Mouse (Mus musculus): ENCODE data around the gene Dynll1. TPM values are rescaled to one million over a fixed set of nuclear protein-coding genes. Genes with fewer than 3 reads are reported as not detected.

Dynll1 gene
- polyA plus RNA-seq, 2 experiments from 2014 or later, result 272 to 484 TPM

DNA sequence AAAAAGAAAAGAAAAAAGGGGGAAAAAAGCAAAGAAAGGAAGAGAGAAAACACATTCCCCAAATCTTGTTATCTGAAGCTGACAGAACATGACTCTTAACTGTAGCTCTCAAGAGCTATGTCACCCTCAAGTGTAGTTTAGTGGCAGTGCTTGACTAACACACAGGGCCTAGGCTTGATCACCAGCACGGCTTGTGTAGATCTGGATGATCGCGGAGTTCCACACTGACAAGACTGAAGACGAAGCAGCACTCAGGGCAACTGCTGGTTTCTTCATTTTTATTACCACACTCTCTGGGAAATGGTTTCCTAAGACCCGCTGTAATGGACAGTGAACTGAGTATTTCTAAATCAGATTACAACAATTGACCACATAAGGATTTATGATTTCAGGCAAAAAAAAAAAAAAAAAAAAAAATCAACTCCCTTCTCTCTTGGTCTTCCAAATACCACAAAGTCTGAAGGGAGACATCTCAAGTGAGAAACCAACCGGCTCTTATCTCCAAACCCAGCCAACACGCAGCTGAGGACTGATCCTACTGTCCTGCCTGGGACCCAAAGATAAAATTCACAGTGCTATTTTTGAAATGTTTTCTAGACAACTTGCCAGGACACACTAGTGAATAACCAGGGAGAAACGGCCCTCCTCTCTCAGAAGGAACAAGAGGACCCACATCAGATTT, 33.9 kb downstream of the Dynll1 start:
- no peak for ATAC-seq

- no peak for ATAC-seq
Observed at GRCm38 (mm10) chr5:115266340-115266739, 34.5 kb downstream of the Dynll1 start.

DNA sequence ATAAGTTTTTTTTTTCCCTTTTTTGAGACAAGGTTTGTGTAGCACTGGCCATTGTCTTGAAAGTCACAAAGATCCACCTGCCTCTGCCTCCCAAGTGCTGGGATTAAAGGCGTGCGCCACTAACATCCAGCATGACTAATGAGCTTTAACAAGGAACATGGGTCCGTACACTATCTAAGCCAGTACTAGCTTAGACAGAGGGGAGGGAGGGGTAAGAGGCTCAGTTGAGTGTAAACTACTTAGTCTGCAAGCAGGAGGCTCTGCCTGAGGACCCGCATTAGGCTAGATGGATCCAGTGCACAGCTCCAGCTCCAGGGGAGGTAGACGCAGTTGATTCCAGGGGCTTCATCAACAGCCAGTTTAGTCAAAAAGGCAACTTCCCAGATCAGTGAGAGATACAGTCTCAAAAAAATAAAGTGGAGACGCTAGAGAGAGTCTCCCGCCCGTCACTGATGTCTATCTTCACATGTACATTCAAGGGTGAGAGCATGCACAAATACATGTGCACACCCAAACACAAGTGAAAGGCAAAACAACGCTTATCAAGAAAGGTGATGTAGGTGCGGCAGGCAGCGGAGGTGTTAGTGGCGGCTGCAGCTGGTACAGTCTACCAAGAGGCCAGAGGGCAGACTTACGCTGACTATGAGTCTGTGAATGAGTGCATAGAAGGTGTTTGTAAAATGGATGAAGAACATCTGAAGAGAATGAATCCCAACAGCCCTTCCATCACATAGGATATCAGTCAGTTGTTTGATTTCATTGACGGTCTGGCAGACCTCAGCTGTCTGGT, 38.1 kb downstream of the Dynll1 start:
- ATAC-seq, result no peak

DNA sequence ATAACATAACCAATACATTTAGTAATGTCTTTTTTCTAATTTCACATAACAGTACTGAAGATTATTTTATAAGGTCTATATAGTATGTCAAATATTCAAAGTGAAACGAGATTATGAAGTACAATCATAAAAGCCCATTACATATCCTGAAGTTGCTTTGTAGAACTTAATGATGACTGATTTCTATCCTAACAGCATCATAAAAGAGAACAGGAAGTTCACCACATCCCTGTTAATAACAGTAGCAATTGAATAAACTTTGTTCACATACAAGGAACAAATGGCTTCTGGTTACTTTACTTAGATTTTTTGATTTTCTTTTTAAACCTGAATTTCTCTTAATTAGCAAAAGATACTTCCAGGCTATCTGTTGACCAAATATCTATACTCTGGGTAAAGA, 38.9 kb downstream of the Dynll1 start:
- ATAC-seq, result peak; percentile 63

- no peak for ATAC-seq
Observed at GRCm38 (mm10) chr5:115261141-115261540, 39.7 kb downstream of the Dynll1 start.

DNA sequence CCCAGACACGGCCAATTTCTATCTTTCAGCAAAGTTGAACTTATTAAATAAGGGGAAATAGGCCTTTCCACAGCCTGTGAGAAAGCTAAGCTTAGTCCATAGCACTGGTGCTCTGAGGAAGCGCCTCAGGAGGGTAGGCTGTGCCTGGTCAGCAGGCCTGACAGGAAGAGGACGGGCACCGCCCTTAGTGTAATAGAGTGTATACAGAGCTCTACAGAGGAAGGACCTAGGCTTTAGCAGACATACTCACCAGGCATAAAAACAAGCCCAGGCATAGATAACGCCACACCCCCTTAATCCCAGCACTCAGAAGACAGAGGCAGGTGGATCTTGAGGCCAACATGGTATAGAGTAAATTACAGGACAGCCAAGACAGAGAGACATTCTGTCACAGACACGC, 40.4 kb downstream of the Dynll1 start:
- ATAC-seq, result no peak

- no peak for ATAC-seq
Observed at GRCm38 (mm10) chr5:115256909-115257546, 43.8 kb downstream of the Dynll1 start.

- ATAC-seq, result no peak
Observed at GRCm38 (mm10) chr5:115255472-115255871, 45.3 kb downstream of the Dynll1 start.

Other genes starting within 250 kb of the Dynll1 start
- 10 to 100 TPM; 15.1 to 18.1 TPM for gene Gm10401, start 202.7 kb downstream of the Dynll1 start, polyA plus RNA-seq (2017; shearing (Covaris generic))
- 10 to 100 TPM; 10.6 to 28.4 TPM for gene Acads, start 181.7 kb downstream of the Dynll1 start, polyA plus RNA-seq (2017; shearing (Covaris generic))
- 10 to 100 TPM; 16.1 to 16.4 TPM for gene Unc119b, start 166.0 kb downstream of the Dynll1 start, polyA plus RNA-seq (2017; shearing (Covaris generic))
- 10 to 100 TPM; 28.9 to 37.0 TPM for gene Mlec, start 142.8 kb downstream of the Dynll1 start, polyA plus RNA-seq (2017; shearing (Covaris generic))
- gene Cabp1, start 106.6 kb downstream of the Dynll1 start, polyA plus RNA-seq (2017; shearing (Covaris generic)), result not detected
- gene Pop5, start 65.2 kb downstream of the Dynll1 start, polyA plus RNA-seq (2017; shearing (Covaris generic)), result 100 to 1,000 TPM in 1 of 2 experiments, 10 to 100 TPM in 1; 84.0 to 114 TPM
- gene Rnf10, start 28.1 kb downstream of the Dynll1 start, polyA plus RNA-seq (2017; shearing (Covaris generic)), result 10 to 100 TPM; 30.5 to 36.5 TPM
- 10 to 100 TPM; 32.2 to 43.3 TPM for gene Coq5, start 21.3 kb downstream of the Dynll1 start, polyA plus RNA-seq (2017; shearing (Covaris generic))
- 10 to 100 TPM; 13.9 to 26.3 TPM for gene Srsf9, start 26.2 kb upstream of the Dynll1 start, polyA plus RNA-seq (2017; shearing (Covaris generic))
- gene Gatc, start 40.2 kb upstream of the Dynll1 start, polyA plus RNA-seq (2017; shearing (Covaris generic)), result 10 to 100 TPM; 11.8 to 13.6 TPM
- 10 to 100 TPM; 50.6 to 54.3 TPM for gene Triap1, start 40.2 kb upstream of the Dynll1 start, polyA plus RNA-seq (2017; shearing (Covaris generic))
- 100 to 1,000 TPM; 486 to 529 TPM for gene Cox6a1, start 48.0 kb upstream of the Dynll1 start, polyA plus RNA-seq (2017; shearing (Covaris generic))
- not detected for gene Msi1, start 128.6 kb upstream of the Dynll1 start, polyA plus RNA-seq (2017; shearing (Covaris generic))
- not detected for gene Pla2g1b, start 165.3 kb upstream of the Dynll1 start, polyA plus RNA-seq (2017; shearing (Covaris generic))
- 10 to 100 TPM in 1 of 2 experiments, 1 to 10 TPM in 1; 9.9 to 18.6 TPM for gene Sirt4, start 183.7 kb upstream of the Dynll1 start, polyA plus RNA-seq (2017; shearing (Covaris generic))
- gene Pxn, start 205.7 kb upstream of the Dynll1 start, polyA plus RNA-seq (2017; shearing (Covaris generic)), result 10 to 100 TPM; 14.5 to 23.4 TPM

Measured in CD4-positive, CD25-positive, alpha-beta regulatory T cell, adult 4 months (primary cell).